Mouse (Mus musculus) spleen, adult 2 months (tissue): ENCODE measurements around the gene Alms1. TPM values are rescaled to one million over a fixed set of nuclear protein-coding genes. Genes with fewer than 3 reads are reported as not detected.

Experiments
- DNase-seq, 2 experiments: peaks; one replicate each; pipeline versions ENCODE4 v3.0.0 to v3.0.0-alpha.2; 2012 to 2021; ENCODE audit warnings: low spot score in 2 of 2, low read depth in 1 of 2
- H3K27ac ChIP-seq: fragments of 200-500 bp; 2 replicates; pipeline ENCODE4 v1.5.1; 2012; ENCODE audit warnings: low read length, inconsistent platforms; ENCODE audit not compliant: insufficient read depth
- H3K27me3 ChIP-seq: fragments of 200-500 bp; 2 replicates; pipeline ENCODE4 v1.6.1; 2012; ENCODE audit warnings: mild to moderate bottlenecking, moderate library complexity, low read length, inconsistent platforms; ENCODE audit not compliant: control insufficient read depth, insufficient read depth
- H3K36me3 ChIP-seq: fragments of 200-500 bp; 2 replicates; pipeline ENCODE4 v1.6.1; 2012; ENCODE audit warnings: mild to moderate bottlenecking, low read length, inconsistent platforms; ENCODE audit not compliant: control insufficient read depth, insufficient read depth
- H3K4me1 ChIP-seq: fragments of 200-500 bp; 2 replicates; pipeline ENCODE4 v1.6.1; 2011; ENCODE audit warnings: inconsistent platforms; ENCODE audit not compliant: control insufficient read depth, insufficient read depth, insufficient read length
- H3K4me3 ChIP-seq: fragments of 200-500 bp; 2 replicates; pipeline ENCODE4 v1.5.1; 2011; ENCODE audit warnings: mild to moderate bottlenecking, inconsistent platforms; ENCODE audit not compliant: insufficient read depth, insufficient read length; ENCODE audit errors: extremely low read depth
- CTCF ChIP-seq: fragments of 200-500 bp; IDR thresholded peaks from 2 replicates; pipeline ENCODE4 v1.5.1; 2011; ENCODE audit warnings: mild to moderate bottlenecking, inconsistent platforms; ENCODE audit not compliant: insufficient read depth, insufficient read length, insufficient replicate concordance; ENCODE audit errors: extremely low read depth
- POLR2A ChIP-seq: fragments of 200-500 bp; IDR thresholded peaks from 2 replicates; pipeline ENCODE4 v1.6.1; 2011; ENCODE audit warnings: low read depth, low read length, inconsistent platforms
- WGBS: fragments of 180-500 bp; shearing (Covaris S2); methylation state at CpG from one replicate; pipeline ENCODE4 v1.1.7; 2018; 5-methylcytosine and 5-hydroxymethylcytosine counted together
- polyA plus RNA-seq: library from polyadenylated mRNA; depleted of rRNA; stranded (reverse); fragments of >200 nt; gene quantifications from 2 replicates; pipeline ENCODE4 v1.2.3, GENCODE M21; 2012; rRNA removed

Gene Alms1
- 0.35 and 0.41 TPM in 2 replicates for polyA plus RNA-seq

GRCm38 (mm10) chr6:85587396-85588143 lies at the start of gene Alms1:
Alms1 (plus strand) TSS chr6:85587531.
- no peak for TF ChIP-seq POLR2A
- TF ChIP-seq CTCF: peak; percentile 1; the same call in 1 of the 2 replicates
- WGBS: under 1% methylated on average over 56 of the region's 59 CpGs
- Histone ChIP-seq H3K4me3 (peak within 1 kb of the TSS; percentile 95), H3K36me3 (no peaks in the 10 kb centered on the region), H3K27me3 (no peaks in the 10 kb centered on the region), H3K27ac (peak within 1 kb of the TSS; percentile 13; the same call in 1 of the 2 replicates), H3K4me1 (no peaks in the 10 kb centered on the region)
- DNase-seq: peak; percentile 66 to 85

DNA sequence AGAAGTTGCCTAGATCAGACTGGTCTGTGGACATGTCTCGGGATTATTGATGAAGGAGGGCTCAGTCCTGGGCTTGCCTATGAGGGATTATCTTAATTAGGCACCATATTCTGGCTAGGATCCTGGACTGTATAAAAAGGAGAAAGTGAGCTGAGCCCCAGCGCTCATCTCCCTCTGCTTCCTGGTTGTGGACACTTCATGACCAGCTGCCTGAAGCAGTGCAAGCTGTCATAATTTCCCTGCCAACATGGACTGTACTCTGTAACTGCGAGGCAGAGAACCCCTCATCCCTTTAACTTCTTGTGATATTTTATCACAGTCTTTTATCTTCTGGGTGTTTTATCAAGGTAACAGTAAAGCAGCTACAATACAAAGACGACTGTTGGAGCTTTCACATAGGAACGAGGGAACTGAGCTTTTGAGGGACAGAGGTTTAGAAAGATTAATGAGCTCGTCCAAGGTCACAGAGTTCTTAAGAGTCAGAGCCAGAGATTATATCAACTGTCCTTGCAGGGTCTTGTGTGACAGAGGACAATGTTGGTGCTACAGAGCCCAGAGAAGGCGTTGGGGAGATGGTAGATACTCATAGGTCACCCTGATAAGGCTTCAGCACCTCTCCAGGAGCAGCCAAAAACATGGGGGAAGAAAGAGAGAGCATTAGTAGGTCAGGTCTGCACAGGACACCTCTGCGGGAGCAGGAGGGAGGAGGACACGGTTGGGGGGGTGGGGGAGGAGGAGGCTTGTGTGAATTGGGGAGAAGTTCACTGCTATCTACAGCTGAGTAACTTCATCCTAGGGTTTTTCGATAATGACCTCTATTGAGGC lies 43.8 kb upstream of the Alms1 start:
- Histone ChIP-seq H3K36me3 (no peaks in the 10 kb centered on the region), H3K4me1 (no peaks in the 10 kb centered on the region), H3K4me3 (no peak overlapping the region), H3K27ac (no peak overlapping the region), H3K27me3 (no peaks in the 10 kb centered on the region)
- TF ChIP-seq CTCF (no peak), POLR2A (no peak)
- DNase-seq: no peak
- WGBS: 74% methylated on average over 10 of the region's 10 CpGs

DNA sequence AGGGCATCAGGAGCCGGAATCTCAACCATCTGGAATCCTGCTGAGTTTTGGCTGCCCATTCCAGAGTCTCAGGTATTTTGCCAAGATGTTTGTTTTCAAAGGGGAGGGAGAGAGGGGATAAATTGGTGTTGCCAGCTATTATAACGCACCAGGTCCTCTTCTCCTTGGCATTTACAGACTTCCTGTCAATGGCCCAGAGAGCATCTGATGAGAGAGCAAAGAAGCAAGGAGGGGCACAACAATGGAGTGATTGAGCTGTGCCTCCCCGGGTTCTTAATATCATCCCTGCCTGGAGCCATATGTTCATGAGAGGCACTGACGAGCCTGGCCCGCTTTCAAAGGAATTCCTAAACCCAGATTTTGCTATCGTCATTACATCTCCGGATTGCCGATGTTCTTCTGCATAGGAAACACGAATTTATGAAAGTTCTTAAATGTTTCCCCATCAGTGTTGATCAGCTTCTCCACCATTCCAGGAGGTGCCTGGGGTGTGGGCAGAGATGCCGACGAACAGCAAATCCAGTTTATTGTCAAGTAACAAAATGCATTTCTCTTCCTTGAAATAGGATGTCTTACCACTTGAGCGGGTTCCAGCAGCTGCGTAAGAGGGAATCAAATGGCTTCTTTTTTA lies 43.0 kb upstream of the Alms1 start:
- 88% methylated on average over 13 of the region's 13 CpGs for WGBS
- no peaks in the 10 kb centered on the region for H3K27me3 ChIP-seq
- no peak overlapping the region for H3K4me3 ChIP-seq
- no peak overlapping the region for H3K27ac ChIP-seq
- no peaks in the 10 kb centered on the region for H3K36me3 ChIP-seq
- no peak for TF ChIP-seq CTCF
- TF ChIP-seq POLR2A: no peak
- H3K4me1 ChIP-seq: no peaks in the 10 kb centered on the region
- no peak for DNase-seq

DNA sequence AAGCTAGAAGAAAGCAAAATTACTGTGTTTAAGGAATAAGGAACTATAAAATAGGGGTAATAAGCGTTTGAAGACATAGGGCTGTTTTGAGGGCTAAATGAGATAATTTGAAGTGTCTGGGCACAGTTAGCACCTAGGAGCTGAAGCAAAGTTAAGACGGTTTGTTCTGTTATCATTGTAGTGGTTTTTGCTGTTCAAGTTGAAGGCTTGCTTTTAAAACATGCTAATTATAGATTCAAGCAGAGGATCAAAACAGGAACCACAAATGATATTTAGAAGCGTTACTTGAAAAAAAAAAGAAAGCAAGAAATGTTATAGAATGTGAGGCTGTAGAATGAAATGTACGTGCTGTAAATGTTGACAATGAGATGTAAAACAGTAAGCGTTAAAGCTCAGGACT lies 39.7 kb upstream of the Alms1 start:
- H3K4me1 ChIP-seq: no peaks in the 10 kb centered on the region
- TF ChIP-seq CTCF: no peak
- TF ChIP-seq POLR2A: no peak
- no peak overlapping the region for H3K27ac ChIP-seq
- no peak overlapping the region for H3K4me3 ChIP-seq
- H3K36me3 ChIP-seq: no peaks in the 10 kb centered on the region
- WGBS: 63% methylated on average over 5 of the region's 5 CpGs
- no peaks in the 10 kb centered on the region for H3K27me3 ChIP-seq
- no peak for DNase-seq

DNA sequence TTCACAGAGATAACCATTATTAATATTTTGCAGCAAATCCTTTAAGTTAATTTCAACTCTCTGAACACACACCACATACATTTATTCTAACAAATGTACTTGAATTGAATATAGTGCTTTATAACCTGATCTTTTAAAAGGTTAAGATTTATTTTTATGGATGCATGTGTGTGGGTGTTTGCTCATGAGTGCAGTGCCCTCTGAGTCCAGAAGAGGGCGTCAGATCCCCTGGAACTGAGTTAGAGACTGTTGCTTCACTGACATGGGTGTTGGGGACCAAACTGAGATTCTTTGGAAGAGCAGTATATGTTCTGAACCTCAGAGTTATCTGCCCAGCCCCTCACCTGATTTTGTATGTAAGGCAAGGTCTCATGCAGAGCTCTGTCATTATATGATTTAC lies 25.0 kb upstream of the Alms1 start:
- WGBS: 23% methylated on average over 1 of the region's 1 CpGs
- Histone ChIP-seq H3K4me3 (no peak overlapping the region), H3K27me3 (no peaks in the 10 kb centered on the region), H3K27ac (no peak overlapping the region), H3K36me3 (no peaks in the 10 kb centered on the region), H3K4me1 (no peaks in the 10 kb centered on the region)
- TF ChIP-seq CTCF (no peak), POLR2A (no peak)
- DNase-seq: no peak

- no peak overlapping the region for H3K4me3 ChIP-seq
- no peak overlapping the region for H3K27ac ChIP-seq
- no peaks in the 10 kb centered on the region for H3K36me3 ChIP-seq
- H3K4me1 ChIP-seq: no peaks in the 10 kb centered on the region
- TF ChIP-seq CTCF (no peak), POLR2A (no peak)
- 89% methylated on average over 5 of the region's 5 CpGs for WGBS
- no peak for DNase-seq
- H3K27me3 ChIP-seq: no peaks in the 10 kb centered on the region
Observed at GRCm38 (mm10) chr6:85572816-85573215, 14.5 kb upstream of the Alms1 start.

GRCm38 (mm10) chr6:85581688-85582087 lies 5.6 kb upstream of the Alms1 start:
- TF ChIP-seq CTCF (no peak), POLR2A (no peak)
- 89% methylated on average over 5 of the region's 5 CpGs for WGBS

More at GRCm38 (mm10) chr6:85581688-85582087, 5.6 kb upstream of the Alms1 start:
- Histone ChIP-seq H3K27me3 (no peaks in the 10 kb centered on the region), H3K36me3 (no peaks in the 10 kb centered on the region), H3K4me3 (no peak overlapping the region), H3K27ac (no peak overlapping the region), H3K4me1 (no peaks in the 10 kb centered on the region)
- DNase-seq: no peak
